Mouse (Mus musculus): Measurements from ENCODE around the gene Pam16. TPM values are rescaled to one million over a fixed set of nuclear protein-coding genes. Genes with fewer than 3 reads are reported as not detected.

The Pam16 gene
- polyA plus RNA-seq, 1 experiment from 2014 or later, result 114 TPM

DNA sequence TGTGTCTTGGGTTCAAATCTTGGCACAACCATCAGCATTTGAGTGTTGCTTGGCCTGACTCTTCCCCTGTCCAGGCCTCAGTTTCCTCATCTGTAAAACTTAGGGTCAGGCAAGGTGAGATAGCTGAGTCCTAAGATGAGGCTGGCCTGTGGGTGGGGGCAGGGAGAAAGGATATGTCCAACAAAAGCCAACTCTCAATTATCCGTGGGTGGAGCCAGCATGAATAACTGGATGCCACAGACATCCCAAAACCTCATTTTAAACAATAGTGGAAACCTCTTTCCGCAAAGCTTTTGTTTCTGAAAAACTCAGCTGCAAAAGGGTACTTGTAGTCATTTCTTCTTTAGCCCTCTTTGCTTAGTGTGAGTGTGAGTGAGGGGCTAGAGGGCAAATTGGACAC is 28.0 kb downstream of the Pam16 start:
- Histone ChIP-seq H3K36me3 (replicated peaks) (no peaks in the 10 kb centered on the region), H3K4me1 (peaks cover 82% of the 10 kb centered on the region), H3K27me3 (no peaks in the 10 kb centered on the region), H3K4me2 (peak overlapping the region; percentile 93), H3K9ac (peak overlapping the region; percentile 21; the same call in 1 of the 2 replicates), H3K9me3 (no peaks in the 10 kb centered on the region), H3K27ac (peak overlapping the region; percentile 97; the same call in 1 of the 2 replicates), H3K4me3 (replicated peaks) (peak overlapping the region; percentile 90)
- ATAC-seq (ENCODE audit: low FRiP score), result no peak
- 31% methylated on average over 2 of the region's 2 CpGs for WGBS

DNA sequence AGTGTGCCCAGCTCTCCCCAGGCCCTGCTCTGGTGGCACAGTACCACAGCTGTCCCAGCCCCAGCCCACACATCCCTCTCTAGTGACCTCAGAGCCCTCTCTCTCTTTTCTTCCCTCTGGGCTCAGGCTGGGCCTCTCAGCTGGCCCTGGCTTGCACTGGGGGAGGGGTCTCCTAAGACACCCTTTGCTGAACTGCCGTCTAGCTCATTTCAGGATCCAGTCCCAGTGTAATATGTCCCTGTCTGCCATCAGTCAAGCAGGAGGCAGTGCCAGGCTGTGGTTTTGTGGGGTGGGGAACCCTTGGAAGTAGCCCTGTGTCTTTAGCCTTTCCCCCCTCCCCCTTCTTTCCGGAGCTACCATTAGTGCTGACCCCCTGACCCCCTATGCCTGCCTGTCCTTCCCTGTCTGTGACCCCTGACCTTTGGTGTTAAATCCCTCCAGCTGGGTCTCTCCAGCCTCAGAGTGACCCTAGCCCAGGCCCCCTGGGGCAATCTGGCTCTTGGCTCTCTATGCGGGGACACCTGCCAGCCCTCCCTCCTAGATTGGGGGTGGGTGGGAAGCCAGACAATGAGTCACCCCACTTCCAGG is 28.6 kb downstream of the Pam16 start:
- Histone ChIP-seq H3K9me3 (no peaks in the 10 kb centered on the region), H3K4me1 (peaks cover 79% of the 10 kb centered on the region), H3K36me3 (replicated peaks) (no peaks in the 10 kb centered on the region), H3K4me2 (peak overlapping the region; percentile 93), H3K9ac (peak overlapping the region; percentile 92), H3K4me3 (replicated peaks) (peak overlapping the region; percentile 90), H3K27me3 (no peaks in the 10 kb centered on the region), H3K27ac (peak overlapping the region; percentile 97)
- peak; percentile 7; the same call in 1 of the 2 replicates for ATAC-seq (ENCODE audit: low FRiP score)
- 0% methylated on average over 3 of the region's 3 CpGs for WGBS

DNA sequence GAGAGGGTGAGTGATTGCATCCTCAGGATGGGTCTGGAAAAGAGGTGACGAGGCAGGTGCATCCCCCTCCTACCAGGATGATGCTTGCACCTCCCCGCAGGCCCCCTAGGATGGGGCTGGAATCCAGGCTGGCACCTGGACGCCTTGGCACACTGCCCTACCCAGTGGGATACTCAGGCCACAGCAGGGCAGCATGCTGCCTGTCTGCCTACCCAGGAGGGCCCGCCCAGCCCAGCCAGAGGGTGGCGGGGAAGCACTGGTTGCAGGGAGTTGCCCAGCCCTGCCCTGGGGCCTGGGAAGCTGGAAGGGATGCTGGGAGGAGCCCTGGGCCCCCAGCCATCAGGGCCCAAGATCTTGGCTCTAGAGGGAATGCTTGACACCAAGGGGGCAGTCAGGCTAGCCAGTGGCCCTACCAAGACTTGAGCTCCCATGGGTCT is 29.2 kb downstream of the Pam16 start:
- H3K27me3 ChIP-seq, result no peaks in the 10 kb centered on the region
- H3K4me2 ChIP-seq, result peak overlapping the region; percentile 93
- peaks cover 73% of the 10 kb centered on the region for H3K4me1 ChIP-seq
- peak overlapping the region; percentile 97 for H3K27ac ChIP-seq
- ATAC-seq (ENCODE audit: low FRiP score), result peak; percentile 21; the same call in 1 of the 2 replicates
- peak overlapping the region; percentile 90 for H3K4me3 ChIP-seq (replicated peaks)
- H3K9ac ChIP-seq, result peak overlapping the region; percentile 92
- no peaks in the 10 kb centered on the region for H3K9me3 ChIP-seq
- peaks cover 3% of the 10 kb centered on the region; the same call in 1 of the 2 replicates for H3K36me3 ChIP-seq (replicated peaks)
- 2% methylated on average over 5 of the region's 5 CpGs for WGBS

DNA sequence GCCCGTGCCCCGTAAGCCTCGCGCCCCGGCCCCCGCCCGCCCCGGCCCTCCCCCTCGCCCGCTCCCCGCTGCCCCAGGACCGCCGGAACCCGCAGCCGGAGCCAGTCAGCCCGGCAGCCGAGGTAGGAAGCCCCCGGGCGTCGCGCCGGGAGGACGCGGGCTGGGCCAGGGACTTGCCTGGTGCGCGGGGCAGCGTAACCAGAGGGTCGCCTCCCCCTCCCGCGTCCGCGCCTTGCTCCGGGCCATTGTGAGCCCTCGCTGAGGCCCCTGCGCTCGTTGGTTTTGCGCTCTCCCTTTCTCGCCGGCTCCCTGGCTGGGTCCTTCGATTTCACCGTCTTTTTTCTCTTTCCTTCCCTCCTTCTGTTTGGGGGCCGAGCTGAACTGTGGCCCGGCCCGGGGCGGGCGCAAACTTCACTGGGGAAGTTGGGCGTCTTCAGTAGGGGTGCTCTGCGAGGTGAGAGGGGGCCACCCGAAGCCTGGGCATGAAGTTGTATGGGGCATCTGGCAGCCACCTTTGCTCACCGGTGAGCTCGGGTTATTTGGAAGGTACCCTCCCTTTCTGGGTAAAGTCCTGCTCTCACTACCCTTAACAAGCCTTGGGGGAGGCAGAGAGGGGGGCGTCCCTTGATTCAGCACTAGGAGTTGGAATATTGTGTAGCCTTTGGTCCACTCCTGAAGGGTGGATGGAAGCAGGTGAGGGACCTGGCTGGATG is 29.8 kb downstream of the Pam16 start:
- Histone ChIP-seq H3K9me3 (no peaks in the 10 kb centered on the region), H3K4me2 (peak overlapping the region; percentile 93), H3K4me1 (peaks cover 67% of the 10 kb centered on the region), H3K27me3 (no peaks in the 10 kb centered on the region), H3K9ac (peak overlapping the region; percentile 92), H3K27ac (peak overlapping the region; percentile 97), H3K36me3 (replicated peaks) (peaks cover 6% of the 10 kb centered on the region; the same call in 1 of the 2 replicates), H3K4me3 (replicated peaks) (peak overlapping the region; percentile 90)
- peak; percentile 64; the same call in 1 of the 2 replicates for ATAC-seq (ENCODE audit: low FRiP score)
- under 1% methylated on average over 48 of the region's 52 CpGs for WGBS

DNA sequence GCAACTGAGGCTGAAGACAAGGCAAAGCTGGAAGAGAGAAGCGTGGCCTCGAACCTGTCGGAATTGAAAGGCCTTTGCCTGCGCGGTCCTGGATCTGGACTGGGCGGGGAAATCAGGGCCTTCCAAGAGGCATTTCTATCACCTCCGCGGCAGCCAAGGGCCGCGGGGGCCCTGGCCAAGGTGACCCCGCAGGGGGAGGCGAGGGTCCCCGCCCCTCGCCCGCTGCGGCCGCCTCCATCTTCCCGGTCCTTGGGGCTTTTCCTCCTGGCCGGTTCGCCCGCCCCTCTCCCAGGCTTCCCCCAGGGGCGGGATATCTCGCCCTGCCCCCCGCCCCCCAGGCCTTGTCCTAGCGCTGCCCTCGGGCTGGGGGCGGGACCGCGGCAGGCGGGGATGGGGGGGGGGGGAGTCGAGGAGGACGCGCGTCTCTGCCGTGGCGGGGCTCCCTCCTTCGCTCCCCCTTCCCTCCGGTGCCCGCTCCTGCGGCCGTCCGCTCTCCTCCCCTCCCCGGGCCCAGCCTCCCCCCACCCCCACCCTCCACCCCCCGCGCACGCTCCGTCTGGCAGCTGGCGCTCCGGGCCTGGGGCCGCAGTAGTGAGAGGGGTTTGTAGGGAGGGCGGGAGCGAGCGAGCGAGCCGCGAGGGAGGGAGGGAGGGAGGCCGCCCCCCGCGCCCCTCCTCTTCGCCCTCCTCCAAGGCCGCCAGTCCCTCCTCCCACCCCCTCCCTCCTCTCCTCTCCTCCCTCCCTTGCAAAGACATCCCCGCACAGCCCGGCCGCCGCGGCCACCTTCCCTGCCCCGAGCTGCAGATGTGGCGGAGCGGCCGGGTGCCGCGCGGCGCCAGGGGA is 30.6 kb downstream of the Pam16 start, which contains the start of gene Glis2:
TSS of gene Glis2 (plus strand) at position 743 of the 843 bp plus-strand sequence.
- under 1% methylated on average over 36 of the region's 74 CpGs for WGBS
- H3K36me3 ChIP-seq (replicated peaks), result peaks cover 6% of the 10 kb centered on the region; the same call in 1 of the 2 replicates
- peak; percentile 88 for ATAC-seq (ENCODE audit: low FRiP score)
- H3K4me3 ChIP-seq (replicated peaks), result peak within 1 kb of the TSS; percentile 90
- peaks cover 59% of the 10 kb centered on the region for H3K4me1 ChIP-seq
- peak within 1 kb of the TSS; percentile 97 for H3K27ac ChIP-seq
- H3K9me3 ChIP-seq, result no peaks in the 10 kb centered on the region
- H3K4me2 ChIP-seq, result peak within 1 kb of the TSS; percentile 93
- no peaks in the 10 kb centered on the region for H3K27me3 ChIP-seq
- peak within 1 kb of the TSS; percentile 92 for H3K9ac ChIP-seq

DNA sequence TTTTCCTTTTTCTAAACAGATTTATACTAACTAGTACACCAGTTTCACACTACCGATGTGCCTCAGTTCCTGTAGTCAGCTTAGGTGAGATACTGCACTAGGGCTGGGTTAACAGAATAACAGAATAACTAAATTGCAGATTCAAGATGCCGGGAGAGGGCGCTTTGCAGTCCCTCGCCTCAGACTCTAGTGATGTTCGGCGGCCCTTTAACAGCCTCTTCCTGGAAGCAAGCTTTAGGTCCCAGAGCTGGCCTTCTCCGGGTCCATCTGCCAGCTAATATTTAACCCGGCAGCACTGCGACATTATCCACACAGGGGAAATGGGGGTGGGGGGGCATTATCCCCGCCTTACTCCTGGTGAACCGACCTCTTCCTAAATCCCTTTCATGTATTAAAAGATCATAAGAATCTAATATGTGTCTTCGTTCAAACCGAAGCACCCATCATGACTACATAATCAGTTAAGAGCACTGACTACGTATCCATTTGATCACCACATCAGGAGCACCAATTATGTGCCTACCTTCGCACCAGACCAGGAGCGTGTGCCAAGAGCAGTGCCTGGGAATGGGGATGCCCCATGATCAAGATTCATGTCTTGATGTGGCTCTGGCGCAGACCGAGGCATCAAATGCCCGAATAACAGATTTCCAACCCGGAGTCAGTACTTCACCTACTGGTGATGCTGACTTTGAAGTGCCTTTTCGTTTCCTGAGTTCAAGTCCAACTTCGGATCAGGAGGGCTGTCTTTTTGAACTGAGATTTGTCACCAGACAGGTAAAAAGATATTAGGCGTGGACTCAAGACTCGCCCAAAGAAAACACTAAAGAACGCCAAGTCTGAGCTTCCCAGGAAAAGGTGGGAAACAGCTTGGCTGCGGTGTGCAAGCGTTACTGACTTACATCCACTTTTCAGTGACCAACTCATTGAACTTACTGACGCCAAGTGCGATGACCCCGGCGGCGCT is 31.6 kb downstream of the Pam16 start:
- Histone ChIP-seq H3K9ac (peak overlapping the region; percentile 92; the same call in 1 of the 2 replicates), H3K4me1 (peaks cover 49% of the 10 kb centered on the region), H3K27me3 (no peaks in the 10 kb centered on the region), H3K27ac (peak overlapping the region; percentile 97), H3K36me3 (replicated peaks) (peaks cover 6% of the 10 kb centered on the region; the same call in 1 of the 2 replicates), H3K9me3 (no peaks in the 10 kb centered on the region), H3K4me2 (peak overlapping the region; percentile 93), H3K4me3 (replicated peaks) (peak overlapping the region; percentile 90)
- 15% methylated on average over 32 of the region's 32 CpGs for WGBS
- no peak for ATAC-seq (ENCODE audit: low FRiP score)

DNA sequence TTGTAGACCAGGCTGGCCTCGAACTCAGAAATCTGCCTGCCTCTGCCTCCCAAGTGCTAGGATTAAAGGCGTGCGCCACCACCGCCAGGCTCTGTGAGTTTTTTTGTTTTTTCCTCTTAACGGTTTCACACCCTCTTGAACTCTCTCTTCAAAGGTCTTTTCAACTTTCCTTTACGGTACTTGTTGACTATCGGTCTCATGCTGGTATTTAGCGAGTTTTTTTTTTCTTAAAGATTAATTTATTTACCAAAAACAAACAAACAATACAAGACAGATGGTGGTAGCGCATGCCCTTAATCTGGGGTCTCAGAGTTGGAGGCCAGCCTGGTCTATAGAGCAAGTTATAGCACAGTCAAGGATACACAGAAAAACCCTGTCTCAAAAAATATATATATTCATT is 34.6 kb downstream of the Pam16 start:
- peaks cover 6% of the 10 kb centered on the region; the same call in 1 of the 2 replicates for H3K36me3 ChIP-seq (replicated peaks)
- no peak overlapping the region for H3K27ac ChIP-seq

DNA sequence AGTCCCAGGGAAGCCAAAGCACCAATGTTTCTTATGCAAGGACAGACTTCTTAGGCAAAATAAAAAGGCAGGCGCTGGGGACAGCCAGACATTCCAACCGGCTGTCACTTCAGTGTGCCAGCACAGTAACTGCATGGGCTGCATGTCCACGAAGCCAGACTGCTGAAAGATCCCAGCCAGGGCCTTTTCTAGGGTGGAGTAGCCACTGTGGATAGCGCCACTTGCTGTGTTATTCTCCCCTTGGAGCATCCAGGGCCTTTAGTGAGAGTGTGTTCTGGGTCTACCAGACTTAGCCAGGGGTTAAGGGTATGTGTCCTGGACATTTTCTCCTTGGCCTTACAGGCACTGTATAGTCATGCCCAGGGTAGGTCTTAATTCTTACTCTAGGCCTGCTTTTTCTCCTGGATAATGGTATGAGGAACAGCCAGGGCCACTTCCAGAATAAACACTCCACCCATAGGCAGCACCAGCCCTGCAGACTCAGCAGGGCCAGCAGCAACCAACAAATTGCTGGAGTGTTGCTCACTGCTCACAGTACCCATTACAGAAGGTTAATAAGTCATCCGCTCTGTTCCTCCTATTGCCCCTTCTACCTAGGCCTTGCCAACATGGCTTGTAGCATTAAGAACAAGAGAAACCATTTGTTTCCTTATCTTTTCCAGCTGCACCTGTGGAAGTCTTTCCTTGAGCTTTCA is 37.1 kb downstream of the Pam16 start:
- Histone ChIP-seq H3K4me3 (replicated peaks) (no peak overlapping the region), H3K4me2 (peak overlapping the region; percentile 65; the same call in 1 of the 2 replicates), H3K4me1 (peaks cover 21% of the 10 kb centered on the region), H3K36me3 (replicated peaks) (peaks cover 6% of the 10 kb centered on the region; the same call in 1 of the 2 replicates), H3K27me3 (no peaks in the 10 kb centered on the region), H3K9ac (no peak overlapping the region; the same call in 1 of the 2 replicates), H3K9me3 (no peaks in the 10 kb centered on the region), H3K27ac (peak overlapping the region; percentile 84)
- 60% methylated on average over 5 of the region's 5 CpGs for WGBS
- no peak for ATAC-seq (ENCODE audit: low FRiP score)

More for the DNA sequence above, 34.6 kb downstream of the Pam16 start:
- H3K4me3 ChIP-seq (replicated peaks), result no peak overlapping the region
- no peaks in the 10 kb centered on the region for H3K27me3 ChIP-seq
- WGBS, result 98% methylated on average over 9 of the region's 9 CpGs
- no peak overlapping the region for H3K4me2 ChIP-seq
- H3K9ac ChIP-seq, result no peak overlapping the region
- no peak for ATAC-seq (ENCODE audit: low FRiP score)
- H3K4me1 ChIP-seq, result peaks cover 37% of the 10 kb centered on the region
- H3K9me3 ChIP-seq, result no peaks in the 10 kb centered on the region

DNA sequence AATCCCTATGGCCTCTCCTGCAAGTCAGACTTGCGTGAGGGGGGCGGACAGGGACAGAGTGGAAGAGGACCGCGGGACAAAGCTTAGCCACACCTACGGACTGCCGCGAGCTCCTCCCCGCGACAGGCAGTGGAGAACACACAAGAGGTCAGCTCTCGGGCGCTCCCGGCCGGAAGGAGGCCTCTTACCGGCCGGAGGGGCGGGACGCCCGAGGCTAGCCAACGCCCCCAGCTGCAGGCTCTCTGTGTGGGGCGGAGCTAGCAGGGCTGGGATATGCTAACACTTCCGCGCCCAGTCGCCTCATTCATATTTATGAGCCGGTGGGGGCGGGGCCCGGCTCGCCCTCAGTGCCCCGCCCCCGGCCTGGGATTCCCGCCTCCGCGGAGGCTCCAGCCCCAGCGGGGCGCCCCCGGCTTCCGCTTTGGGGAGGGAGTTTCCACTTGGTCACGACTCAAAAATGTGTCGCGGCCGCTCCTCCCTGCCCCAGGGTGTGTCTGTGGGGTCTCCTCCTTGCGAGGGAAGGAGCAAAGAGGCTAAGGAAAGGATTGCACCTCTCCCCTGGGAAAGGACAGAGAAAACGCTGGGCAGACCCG is 38.2 kb downstream of the Pam16 start:
- peak; percentile 99 for ATAC-seq (ENCODE audit: low FRiP score)
- under 1% methylated on average over 43 of the region's 43 CpGs for WGBS
- H3K4me2 ChIP-seq, result peak overlapping the region; percentile 65
- no peaks in the 10 kb centered on the region for H3K27me3 ChIP-seq
- peaks cover 6% of the 10 kb centered on the region; the same call in 1 of the 2 replicates for H3K36me3 ChIP-seq (replicated peaks)
- H3K4me3 ChIP-seq (replicated peaks), result peak overlapping the region; percentile 48
- H3K9ac ChIP-seq, result peak overlapping the region; percentile 54
- peaks cover 18% of the 10 kb centered on the region for H3K4me1 ChIP-seq
- no peaks in the 10 kb centered on the region for H3K9me3 ChIP-seq
- H3K27ac ChIP-seq, result peak overlapping the region; percentile 84

Measured in forebrain, embryonic 12.5 days (tissue).